Mouse (Mus musculus) mature B cell (primary cell): Measurements from ENCODE around the gene Cdk14.

Experiments used
- in situ Hi-C: fragments of 300-500 bp; cut with MboI; formaldehyde crosslinking; loops from 2 replicates; pipeline ENCODE4 v1.14.3; 2019

Cdk14 gene

DNA sequence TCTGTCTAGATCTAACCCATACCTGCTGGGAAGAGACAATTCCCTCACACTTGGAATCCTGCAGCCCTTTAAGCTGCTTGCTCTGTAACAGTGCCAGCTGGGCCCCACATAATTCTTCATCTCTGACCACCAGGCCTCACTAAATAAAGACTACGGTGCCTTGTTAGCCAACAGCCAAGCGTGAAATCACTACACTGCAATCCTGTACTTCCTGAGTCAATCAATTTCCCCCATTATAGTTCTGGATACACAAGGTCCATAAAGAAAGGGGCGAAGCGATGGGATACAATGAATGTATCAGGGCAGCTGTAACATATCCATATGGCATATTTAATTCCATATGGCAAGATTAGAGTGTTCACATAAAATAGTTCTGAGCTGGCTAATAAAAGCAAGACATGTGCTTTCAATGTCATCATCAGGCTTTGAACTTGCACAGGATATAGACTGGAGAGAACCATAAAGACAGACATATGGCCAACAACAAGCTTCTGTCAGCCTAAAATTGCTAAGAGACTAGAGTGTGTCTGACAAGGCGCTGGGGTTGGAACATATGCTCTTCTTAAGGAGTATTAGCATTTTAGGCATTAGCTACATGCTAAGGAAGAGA, 562.0 kb downstream of the Cdk14 start:
- in situ Hi-C loops = no loop called here

DNA sequence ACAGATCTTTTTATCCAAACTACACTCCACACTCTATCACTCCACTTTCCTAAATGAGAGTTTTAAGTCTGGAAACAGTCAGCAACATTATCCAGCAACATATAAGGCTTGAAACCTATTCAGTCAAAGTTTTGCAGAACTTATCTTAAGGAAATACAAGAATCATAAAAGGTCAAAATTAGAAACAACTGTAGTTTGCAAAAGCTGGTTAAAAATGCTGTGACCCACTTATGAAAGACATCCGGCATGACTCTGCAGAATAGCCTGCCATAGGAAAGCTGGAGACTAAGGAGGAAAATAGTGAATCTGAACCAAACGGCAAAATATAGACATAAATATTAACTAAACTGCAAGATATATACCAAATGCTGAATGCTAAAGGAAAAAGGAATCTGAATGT, 566.6 kb downstream of the Cdk14 start:
- in situ Hi-C loops = no loop called here

DNA sequence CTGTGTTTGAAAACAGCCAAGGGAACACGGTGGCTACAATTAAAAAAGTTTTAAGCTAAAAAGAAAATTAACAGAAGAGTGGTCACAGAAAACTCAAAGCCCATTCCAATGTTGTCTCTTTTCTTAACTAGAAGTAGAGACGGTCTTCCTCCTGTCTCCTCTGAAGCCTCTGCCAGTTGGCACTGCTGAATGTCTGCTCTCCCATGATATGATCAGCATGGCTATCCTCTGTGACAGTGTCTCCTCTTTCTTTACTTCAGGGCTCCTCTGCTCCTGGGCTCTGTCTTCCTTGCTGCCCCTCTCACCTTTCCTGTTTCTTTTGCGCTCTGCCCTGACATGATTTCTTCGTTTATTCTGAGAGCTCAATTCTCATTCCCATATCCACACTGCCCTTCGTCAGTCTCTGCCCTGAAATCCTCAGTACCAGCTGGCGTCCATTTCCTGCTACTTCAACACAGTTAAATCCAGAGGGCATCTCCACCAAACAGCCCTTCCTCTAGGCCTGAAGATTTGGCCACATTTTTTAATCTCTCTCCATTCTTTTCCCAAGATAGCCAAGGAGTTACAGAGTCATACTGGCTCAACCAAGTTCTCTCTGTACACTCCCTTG, 567.3 kb downstream of the Cdk14 start:
- in situ Hi-C loops = no loop called here

DNA sequence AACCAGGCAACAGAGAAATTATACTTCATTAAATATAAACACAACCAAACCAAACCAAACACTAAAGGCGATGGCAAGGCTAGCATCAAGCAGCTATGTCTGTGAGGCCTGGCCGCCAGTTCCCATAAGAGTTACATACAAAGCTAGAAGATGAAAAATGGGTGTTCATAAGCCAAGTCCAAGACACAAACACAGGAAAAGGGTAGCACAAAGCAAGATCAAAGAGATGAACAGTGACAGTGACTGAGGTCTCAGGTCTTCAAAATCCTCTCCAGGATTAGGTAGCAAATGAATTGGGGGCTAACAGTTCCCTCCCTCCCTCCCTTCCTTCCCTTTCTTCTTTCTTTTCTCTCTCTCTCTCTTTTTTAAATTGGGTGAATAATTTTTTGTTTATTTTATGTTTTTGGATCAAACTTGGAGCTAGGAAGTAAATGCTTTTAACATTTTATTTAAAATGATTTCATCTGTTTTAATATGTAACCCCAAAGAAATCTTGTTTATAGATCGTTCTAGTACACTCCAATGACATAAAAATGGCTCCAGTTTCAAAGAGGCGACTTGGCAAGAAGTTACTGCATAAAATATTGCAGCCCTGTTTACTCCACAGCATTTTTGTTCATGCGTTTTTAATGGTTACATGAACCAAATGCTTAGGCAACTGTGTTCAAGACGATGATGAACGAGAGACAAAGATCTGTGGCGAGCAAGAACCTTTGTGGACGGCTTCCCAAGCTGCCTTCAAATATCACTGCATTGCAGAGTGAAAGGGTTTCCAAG, 568.0 kb downstream of the Cdk14 start:
- in situ Hi-C loops = no loop called here

DNA sequence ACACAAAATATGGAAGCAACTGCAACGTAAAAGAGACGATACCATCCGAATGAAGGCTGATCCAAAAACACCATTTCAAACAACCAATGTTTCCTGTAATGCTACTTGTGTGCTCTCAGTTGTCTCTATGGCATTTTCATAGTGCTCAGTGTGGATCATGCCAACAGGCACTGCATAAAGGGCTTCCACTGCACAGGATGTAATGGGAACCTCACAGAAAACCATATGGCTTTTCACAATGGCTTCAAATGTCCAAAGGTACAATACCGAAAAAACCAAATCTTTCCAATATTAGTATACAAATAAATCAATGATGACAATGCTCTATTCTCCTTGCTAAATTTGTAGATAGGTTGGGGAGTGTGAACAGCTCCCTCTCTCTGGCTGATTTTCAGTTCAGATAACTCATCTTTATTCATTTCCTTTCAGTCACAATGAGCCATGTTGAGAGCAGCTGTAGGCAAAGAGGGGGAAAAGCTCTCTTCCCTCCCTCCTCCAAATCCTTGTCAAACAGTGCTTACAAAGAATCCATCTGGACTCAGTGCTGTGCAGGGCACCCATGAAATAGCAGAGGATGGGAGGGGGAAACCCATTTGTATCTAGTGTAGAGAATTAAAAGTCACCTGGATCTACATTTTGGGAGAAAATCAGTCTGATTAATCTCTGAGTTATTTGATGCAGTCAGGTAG, 568.7 kb downstream of the Cdk14 start:
- in situ Hi-C loops = no loop called here

DNA sequence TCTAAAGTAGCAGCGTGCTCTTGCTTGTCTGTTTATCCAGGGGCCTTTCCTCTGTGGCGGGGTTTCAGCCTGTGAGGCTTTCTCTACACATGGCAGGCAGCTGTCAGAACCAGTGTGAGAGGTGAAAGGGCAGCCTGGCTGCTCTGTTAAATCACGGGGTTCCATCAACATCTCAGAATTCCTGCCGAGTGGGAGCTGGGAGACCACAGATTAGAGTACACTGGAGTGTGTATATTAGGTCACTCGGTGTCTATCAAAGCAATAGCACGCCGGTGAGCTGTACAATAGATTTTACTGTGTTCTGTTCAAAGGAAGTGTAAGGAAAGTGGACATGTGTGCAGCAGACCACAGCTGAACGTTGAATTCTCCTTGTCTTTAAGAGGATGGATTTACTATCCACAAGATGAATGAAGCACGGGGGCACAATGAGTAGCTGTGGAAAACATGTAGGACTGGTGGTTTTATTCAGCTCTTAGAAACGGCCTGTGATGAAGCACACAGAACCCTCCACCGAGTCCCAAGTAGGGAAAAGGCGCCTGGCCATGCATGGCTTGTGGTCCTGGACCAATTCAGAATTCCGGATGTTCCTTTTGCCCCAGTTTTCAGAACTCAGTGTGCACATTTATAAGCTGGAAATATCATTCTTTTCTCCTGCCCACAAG, 585.2 kb downstream of the Cdk14 start:
- in situ Hi-C loops = no loop called here

DNA sequence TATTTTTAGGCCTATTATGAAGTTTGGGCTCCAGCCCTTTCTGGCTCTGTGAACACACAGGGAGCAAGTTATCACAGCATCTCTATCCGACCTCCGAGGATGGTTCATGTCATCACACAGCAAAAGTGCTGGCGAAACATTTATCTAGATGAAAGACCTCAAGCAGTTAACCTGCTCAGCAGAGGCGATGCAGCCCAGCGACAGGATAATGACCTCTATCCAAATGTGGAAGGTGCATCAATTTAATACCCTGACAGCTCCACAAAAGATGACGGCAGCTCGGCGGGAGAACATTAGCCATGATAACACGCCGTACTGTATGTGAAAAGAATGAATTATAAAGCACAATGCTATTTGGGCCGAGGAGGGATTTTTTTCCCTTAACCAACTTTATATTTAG, 586.2 kb downstream of the Cdk14 start:
- in situ Hi-C loops = no loop called here

DNA sequence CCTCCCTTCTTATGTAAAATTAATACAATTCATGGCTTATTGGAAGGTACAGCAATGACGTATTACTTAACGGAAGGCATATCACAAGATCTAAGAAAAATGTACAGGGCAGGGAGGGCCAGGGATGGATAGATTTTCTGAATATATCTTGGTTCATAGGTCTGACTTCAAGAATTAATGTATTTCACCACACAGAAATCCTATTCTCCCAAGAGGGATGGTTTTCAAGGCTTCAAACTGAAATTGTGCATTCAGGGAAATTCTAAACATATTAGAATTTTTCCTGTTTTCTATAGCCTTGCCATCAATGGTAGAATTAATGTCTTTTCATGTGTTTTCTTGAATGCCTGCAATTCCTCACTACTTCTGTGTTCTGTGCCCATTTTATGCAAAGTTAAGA, 593.2 kb downstream of the Cdk14 start:
- in situ Hi-C loops = no loop called here

DNA sequence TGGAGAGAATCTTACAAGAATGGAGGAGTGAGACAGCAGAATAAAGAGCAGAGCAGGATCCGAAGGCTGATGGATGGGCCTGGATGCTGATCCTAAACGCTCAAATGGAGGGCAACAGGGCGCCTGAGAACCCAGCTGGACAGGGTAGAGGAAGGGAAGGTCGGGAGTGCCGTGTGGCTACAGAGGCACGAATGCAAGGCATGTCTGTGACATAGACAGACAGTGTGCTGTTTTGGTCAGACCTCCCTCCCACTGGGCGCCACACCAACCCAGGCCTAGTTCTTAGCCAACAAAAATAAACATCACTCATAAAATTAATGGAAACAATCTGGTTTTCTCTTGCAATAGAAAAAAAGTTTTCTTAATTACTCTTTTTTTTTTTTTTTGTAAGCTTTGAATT, 594.2 kb downstream of the Cdk14 start:
- in situ Hi-C loops = no loop called here

DNA sequence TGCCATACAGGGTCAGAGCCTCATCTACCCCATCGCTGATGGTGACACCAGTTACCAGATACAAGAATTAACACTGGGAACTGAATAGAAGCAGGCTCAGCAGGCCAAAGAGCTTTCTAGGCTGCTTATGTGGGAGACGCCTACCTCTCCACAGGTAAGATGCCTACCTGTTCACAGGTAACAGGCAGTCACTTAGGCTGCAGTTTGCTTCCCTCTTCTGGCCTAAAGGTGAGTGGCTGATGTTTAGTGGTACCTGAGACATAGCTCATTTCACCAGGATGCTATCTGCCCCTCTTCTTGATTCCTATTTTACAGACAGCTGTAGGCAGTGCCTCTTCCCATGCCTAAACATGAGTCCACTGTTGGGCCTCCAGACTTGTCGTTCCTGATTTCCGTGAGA, 595.0 kb downstream of the Cdk14 start:
- in situ Hi-C loops = no loop called here

DNA sequence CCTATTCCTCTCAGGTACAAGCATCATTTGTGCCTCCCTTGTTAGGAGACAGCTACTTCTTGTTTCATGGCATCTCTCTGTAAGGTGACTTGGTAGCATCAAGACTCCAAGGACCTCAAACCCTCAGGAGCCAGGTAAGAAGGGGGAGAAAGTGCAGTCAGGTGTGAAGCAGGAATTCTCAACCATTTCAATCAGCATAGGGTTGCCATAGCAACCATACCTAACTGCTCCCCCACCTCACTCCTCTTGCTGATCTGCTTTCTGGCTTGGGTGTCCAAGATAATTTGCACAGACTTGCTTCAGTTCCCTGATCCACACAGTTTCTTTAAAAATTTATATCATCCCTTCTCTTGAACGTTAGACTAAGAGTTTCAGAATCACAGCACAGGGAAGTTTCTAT, 595.9 kb downstream of the Cdk14 start:
- in situ Hi-C loops = no loop called here

DNA sequence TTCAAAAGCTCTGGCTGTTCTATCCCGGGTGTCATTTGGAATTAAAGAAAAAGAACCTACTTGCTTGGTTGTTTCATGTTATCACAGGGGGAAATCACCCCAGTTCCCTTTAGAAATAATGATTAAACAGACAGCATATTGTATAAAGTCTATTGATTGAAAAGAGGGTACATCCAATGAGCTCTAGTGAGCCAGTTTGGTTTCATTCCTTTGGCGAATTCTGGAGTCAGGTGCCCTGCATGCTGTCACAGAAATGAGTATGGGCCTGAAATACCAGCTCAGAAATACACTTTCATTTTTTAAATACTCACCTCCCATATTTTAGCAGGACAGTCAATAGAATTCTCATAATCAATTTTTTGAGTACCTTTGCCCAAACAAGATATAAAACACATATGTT, 598.1 kb downstream of the Cdk14 start:
- in situ Hi-C loops = no loop called here

DNA sequence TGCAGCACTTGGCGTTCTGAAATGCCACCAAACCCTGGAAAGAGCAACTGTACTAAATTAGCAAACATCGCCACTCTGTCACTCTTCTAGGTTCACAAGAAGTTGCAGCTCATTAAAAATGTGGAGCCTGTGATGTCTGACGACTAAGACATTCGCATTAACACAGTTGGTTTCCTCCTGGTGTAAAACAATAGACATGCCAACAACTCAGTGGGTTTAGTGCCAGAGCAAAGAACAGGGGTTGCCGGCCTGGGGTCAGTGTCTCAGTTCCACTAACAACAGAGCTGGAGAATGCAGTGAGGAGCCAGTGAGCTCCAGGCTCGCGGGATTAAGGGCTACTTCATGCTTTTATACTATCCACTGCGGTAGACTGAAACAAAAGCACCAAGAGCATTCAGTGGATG, 598.7 kb downstream of the Cdk14 start:
- in situ Hi-C loops = no loop called here

DNA sequence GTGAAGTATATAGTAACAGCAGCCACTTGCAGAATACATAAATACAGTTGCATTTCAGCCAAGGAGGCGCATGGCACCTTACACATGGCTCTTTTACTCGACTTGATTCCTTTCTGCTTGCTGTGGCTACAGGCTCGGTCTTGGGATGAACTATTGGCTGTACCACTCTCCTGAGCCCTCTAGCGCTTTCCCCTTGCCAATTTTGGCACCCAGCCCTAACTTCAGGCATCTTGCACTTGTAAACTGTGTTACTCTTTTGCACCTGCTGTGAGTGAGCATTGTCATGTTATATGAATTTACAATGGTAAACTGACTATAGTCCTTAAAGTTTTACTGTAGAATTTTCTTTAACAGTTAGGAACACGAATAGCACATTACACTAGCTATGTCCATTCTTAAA, 603.1 kb downstream of the Cdk14 start:
- in situ Hi-C loops = no loop called here

DNA sequence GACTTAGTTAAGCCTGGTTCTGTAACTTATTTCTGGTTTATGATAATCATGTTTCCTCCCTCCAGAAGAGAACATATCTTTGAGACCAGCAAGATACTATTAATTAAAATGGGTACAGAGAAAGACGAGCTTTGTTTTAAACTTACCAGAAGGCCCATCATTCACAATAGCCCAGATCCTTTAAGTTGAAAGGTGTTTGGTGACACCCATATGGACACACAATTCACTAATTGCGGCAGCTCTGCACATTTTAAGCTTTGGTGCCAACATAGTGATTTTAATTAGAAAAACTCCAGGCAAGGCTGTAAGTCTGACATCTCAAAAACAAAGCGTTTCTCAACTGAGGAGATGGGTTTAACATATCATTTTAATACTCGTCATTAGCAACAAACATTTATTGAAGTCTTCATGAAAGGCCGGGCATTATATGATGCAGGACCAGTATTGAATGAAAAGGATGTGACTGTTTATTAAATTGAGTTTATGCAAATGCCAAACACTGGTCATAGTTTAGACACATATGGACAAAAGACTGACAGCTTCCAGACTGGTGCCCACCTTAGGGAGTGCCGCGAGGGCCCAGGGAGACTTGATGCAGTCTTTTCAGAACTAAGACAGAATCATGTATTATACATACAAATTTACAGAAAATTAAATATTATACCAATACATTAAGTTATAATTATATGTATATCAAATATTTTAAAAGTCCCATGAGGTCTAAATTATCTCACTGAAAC, 605.5 kb downstream of the Cdk14 start:
- in situ Hi-C loops = no loop called here

DNA sequence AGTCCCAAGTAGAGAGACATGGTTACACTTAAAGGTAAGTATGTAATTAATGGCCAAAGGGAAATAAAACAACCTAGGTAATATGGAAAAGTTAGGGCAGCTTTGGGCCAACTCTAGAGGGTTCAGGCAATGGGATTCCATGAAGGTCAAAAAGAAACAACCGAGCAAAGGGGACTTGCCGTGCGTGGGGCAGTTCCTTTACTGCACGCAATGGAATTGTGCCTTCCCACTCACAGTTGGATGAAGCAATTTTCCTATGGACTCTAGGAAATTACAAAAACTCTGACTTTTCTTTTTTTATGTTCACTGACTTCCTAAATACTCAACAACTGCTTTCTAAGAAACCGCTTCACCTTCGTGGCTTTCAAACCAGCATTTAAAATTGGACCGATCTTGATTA, 606.8 kb downstream of the Cdk14 start:
- in situ Hi-C loops = no loop called here

DNA sequence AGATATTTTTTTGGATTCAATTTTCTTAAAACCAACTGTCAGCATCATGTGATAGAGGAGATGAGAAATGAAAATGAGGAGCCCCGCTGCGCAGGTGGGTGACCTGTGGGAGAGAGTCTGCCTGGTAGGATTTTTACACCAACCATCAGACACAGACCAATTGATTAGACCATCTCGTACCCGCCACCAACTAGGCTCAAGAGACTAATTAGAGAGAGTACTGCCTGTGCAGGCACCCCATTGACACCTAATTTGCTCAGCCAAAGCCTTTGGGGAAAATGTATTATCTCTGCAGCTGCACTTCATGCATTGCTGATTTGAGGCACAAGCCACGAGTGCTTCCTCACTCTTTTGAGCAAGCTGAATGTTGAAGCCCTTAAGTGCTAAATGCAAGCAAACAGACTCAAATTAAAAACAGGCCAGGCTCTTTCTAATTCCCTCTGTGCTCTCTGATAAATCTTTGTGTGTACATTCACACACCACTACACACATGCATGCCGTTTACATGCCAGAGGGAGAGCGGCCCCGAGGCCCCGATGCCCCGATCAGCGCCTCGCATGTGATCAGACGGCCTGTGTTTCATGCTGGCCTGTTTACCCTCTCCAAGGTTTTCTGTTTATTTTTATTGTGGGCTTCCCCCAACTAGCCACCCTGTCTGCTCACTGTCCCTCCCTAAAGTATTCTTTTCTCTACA, 607.9 kb downstream of the Cdk14 start:
- in situ Hi-C loops = no loop called here

DNA sequence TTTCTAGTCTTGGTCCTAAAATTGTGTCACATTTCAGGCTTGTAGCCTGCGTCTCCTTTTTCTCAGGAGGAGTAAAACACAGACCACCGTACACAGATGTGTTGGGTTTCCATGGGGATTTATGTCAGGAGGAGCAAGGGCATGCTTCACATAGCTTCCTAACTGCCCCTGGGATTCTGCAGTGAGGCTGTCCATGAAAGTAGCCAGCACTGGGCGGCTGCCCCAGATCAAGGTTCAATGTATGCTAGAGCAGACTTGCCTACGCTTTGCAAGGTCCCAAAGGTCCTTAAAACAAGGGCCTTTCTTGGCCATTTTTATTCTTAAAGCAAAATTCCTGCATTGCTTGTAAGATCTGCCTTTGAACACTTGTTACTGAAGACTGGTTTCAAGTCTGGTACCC, 614.9 kb downstream of the Cdk14 start:
- in situ Hi-C loops = no loop called here

DNA sequence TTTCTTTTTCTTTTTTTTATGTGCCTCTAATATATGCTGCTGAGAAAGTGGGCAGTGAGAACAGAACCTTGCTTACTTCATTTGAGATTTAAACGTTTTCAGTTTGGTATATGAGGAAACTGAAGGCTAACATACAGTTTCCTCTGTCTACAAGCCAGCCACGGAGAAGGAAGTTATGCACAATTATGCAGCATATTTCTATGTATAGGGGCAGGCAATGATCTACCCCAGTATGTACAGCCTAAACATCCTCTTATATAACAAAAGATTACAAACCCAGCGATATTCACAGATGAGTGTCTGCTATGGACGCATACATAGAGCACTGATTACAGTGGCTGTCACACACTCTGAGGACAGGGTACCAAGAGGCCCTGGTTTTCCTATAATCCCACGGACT, 616.4 kb downstream of the Cdk14 start:
- in situ Hi-C loops = no loop called here

DNA sequence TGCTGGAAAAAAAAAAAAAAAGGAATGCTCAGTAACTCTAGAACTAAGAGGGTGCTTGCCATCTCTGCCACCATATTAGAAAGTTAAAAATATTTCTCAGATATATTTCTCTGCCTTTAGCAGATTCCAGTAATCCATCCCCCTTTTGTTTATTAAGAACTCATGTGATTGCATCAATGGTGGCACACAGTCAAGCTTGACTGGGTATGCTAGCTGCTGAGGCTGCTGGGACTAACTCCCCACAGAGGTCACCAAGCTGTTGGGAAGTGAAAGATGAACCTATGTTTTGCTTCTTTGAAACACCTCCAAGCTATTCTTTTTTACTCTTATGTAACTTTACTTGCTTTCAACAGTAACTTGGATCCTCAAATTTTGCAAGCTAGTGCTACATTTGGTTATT, 618.1 kb downstream of the Cdk14 start:
- in situ Hi-C loops = no loop called here
